Mouse (Mus musculus) Muller cell, postnatal 12 days (primary cell): ENCODE measurements around the gene Cacna1d.

Experiments used
- DNase-seq: peaks from one replicate; pipeline ENCODE4 v3.0.0-alpha.2; 2015; ENCODE audit errors: inconsistent ontology term

Gene Cacna1d

DNA sequence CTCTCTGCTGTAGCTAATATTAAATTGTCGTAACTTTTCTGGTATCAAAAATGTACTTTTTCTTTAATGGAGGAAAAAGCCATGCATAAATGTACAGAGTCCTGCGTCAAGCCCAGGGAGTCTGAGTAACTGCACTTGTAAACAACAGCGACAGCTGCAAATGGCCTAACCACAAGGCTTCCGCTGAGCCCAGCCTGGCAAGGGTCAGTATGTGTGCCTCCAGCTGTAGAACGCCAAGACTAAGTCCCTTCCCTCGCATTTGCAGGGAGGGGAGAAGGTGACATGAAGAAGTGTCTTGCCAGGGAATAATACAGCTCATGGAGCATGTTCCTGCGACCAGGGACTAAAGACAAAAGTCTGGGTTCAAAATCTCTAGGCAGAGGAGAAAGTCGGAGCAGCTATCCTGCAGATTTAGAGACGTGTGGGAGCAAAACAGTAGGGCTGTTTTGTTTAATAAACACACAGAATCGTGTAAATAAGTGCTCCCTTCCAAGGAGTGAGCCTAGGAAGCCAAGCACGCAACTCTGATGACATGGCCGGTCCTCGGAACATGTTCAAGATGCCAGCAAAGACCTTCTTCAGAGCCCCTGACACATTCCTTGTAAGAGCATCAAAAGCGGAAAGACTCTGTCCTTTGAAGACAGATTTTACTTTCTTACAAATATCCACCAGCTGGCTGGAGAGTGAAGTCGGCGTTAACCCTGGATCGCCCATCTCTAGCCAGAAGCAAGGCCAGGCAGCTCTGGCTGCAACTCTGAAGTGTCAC lies 160.7 kb downstream of the Cacna1d start:
- no peak for DNase-seq

DNA sequence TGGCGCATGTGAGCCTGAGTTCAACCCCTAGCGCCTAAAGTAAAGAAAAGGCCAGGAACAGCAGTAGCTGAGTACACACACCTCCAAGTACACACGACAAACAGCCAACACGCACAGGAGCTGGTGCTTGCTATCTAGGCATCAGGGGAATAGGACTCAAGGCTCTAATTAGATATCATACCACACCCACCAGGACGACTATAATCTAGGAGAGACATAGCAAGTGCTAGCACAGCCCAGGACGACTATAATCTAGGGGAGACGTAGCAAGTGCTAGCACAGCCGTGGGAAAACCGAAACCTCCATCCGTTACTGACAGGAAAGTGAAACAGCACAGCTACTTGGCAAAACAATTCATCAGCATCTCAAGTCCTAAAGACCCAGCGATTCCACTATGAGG lies 162.1 kb downstream of the Cacna1d start:
- no peak for DNase-seq

- no peak for DNase-seq
Observed at GRCm38 (mm10) chr14:30327452-30327851, 163.8 kb downstream of the Cacna1d start.

DNA sequence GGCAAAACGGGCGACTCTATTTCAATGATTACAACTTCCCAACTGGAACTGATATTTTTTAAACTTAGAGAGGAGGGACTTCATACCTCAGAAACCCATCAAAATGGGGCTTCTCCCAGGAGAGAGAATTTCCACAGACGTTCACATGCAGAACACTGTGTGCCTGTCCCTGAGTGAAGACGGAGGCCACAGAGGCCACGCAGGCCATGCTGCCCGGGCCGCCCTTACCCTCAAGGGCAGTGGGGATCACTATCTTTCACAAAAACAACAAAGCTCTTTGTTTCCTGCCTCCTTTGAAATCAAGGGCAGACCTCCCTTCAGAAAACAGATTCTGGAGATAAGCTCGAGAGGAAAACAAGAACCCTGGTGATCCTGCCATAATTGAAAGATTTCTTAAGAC lies 164.2 kb downstream of the Cacna1d start:
- no peak for DNase-seq

DNA sequence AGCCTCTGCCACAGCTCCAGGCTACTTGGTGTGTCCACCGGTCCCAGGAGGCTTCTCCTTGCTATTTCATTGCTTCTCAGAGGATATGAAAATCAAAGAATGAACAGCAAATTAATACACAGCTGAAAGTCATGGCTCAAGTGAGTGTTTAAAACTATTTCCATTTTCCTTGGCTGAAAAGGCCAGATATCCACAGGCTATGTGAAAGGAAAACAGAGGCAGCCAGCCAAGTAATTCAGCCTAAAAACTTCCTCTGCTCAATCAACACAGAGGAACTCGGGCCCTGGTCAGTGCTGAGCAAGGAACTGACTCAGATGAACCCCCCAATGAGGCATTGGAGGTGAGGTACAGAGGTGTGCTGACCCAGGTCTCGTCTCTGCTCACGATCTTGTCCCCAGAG lies 165.0 kb downstream of the Cacna1d start:
- DNase-seq: no peak

DNA sequence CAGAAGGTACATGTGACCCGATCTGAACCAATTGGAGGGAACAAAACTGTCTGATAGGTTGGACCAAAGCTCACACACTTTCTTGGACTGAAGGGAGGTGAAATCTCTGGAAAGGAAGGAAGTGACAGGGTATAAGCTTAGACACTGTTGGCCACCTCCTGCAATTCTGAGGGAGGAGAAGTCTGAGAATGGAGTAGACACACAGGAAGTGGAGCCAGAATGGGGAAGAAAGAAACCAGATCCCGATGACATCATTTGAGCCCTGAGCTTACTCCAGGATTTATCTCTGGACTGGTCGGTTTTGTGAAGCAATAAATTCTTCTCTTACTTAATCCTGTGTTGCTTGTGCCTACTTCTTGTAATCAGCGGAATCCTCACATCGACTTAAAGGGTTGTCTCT lies 166.3 kb downstream of the Cacna1d start:
- DNase-seq: no peak

- no peak for DNase-seq
Observed at GRCm38 (mm10) chr14:30318715-30319437, 172.4 kb downstream of the Cacna1d start.

GRCm38 (mm10) chr14:30318293-30318692 lies 173.0 kb downstream of the Cacna1d start:
- DNase-seq: no peak

DNA sequence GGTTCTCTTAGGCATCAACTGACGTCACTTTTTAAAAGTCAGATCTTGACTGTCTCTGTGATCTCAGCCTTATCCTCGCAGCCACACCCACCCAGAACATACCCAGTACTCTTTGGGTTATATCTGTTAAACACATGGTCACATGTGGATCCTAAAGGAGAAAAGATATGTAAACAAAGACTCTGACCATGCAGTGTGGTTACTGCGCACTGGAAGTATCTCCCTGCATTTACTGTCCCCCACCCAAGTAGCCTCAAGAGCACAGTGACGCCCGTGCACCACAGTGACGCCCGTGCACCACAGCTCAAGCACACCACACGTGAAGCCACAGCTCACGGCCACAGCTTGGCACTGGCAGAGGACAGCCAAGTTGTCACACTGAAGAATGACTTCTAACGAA lies 173.6 kb downstream of the Cacna1d start:
- no peak for DNase-seq

- no peak for DNase-seq
Observed at GRCm38 (mm10) chr14:30311206-30311889, 179.9 kb downstream of the Cacna1d start.

- DNase-seq: no peak
Observed at GRCm38 (mm10) chr14:30310236-30310635, 181.0 kb downstream of the Cacna1d start.

DNA sequence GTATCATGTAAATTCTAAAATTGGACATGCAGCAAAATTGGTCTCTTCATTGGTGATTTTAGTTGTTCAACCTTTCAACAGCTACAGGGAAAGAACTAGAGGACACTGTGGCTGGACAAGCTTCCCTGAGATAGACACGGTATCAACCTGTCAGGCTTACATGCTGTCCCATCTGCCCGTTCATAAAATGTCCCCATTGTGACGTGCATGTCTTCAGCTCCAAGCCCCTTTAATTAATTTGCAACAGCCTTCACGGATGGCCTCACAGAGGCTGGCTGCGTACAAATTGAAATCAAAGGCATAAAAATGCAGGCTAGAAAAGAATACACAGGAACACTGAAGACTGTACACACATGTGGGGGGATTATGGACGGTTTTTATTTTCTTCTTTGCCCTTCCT lies 185.0 kb downstream of the Cacna1d start:
- DNase-seq: peak; percentile 16

DNA sequence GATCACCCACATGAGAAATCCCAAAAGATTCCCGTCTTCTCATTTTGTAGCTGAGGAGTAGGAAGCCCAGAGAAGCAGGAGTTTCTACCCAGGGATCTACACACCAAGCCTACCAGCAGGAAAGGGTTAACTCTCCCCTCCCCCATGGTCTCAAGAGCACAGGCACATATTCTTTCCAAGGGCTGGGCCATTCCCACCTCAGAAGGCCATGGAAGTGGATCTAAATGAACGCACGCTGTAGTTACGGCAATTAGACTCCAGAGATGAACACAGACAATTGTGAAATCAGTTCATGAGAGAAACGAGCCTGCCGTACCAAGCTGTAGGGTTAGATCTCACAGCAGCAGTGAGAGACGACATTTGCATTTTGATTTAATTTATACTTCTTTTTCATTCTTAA lies 191.3 kb downstream of the Cacna1d start:
- DNase-seq: no peak

DNA sequence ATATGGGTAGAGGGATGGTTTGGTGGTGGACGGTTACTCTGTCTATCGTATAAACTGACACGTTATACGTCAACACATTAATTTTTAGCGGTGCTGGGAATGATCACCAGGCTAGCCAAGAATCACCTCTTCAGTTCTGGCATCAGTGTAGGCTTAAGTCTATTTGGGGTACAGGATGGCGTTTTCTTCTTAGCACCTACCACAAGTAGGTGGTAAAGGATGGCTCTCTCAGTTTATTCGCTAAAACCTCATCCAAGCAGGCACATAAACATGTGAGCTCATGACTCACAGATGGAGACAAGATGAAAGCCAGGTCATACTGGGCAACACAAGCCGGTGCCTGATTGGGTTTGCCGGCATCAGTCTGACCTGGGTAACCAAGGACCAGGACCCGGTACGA lies 193.8 kb downstream of the Cacna1d start:
- no peak for DNase-seq

GRCm38 (mm10) chr14:30292135-30292463 lies 199.2 kb downstream of the Cacna1d start:
- peak; percentile 54 for DNase-seq

GRCm38 (mm10) chr14:30291389-30292134 lies 199.7 kb downstream of the Cacna1d start:
- DNase-seq: peak; percentile 15

- DNase-seq: no peak
Observed at GRCm38 (mm10) chr14:30284446-30284845, 206.8 kb downstream of the Cacna1d start.

- no peak for DNase-seq
Observed at GRCm38 (mm10) chr14:30284022-30284421, 207.2 kb downstream of the Cacna1d start.

DNA sequence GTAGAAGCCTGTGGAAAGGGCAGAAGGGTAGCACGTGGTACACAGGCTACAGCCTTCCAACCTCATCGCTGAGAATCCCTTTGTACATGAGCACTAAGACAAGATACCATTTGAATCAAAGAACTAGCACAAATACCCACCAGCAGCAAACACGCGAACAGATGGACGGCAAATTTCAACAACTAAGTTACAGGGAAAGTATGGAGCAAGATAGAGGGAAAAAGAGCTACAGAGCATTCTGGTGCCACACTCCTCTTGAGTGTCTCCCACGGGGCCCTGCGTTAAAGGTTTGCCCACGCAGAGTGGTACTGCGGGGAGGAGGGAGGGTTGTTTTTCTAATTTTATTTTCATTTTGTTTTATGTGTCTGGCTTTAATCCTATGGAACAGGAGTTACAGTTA lies 215.7 kb downstream of the Cacna1d start:
- DNase-seq: no peak

GRCm38 (mm10) chr14:30272976-30273375 lies 218.3 kb downstream of the Cacna1d start:
- no peak for DNase-seq

GRCm38 (mm10) chr14:30272523-30272922 lies 218.7 kb downstream of the Cacna1d start:
- DNase-seq: no peak

- no peak for DNase-seq
Observed at GRCm38 (mm10) chr14:30271856-30272255, 219.4 kb downstream of the Cacna1d start.
